Mouse (Mus musculus) kidney, embryonic 16.5 days (tissue): ENCODE results near the gene Ninj2. TPM values are rescaled to one million over a fixed set of nuclear protein-coding genes. Genes with fewer than 3 reads are reported as not detected.

Source experiments
- ATAC-seq: fragments of 200-750 bp; cut with Nextera tagmentation; 2 replicates; pipeline ENCODE4 v1.8.0; 2017; ENCODE audit warnings: moderate TSS enrichment; ENCODE audit not compliant: low FRiP score, low TSS enrichment
- H3K27ac ChIP-seq: fragments of 300-500 bp; sonication (generic); 2 replicates; pipeline ENCODE4 v1.5.1; 2014; ENCODE audit warnings: low read length
- H3K27me3 ChIP-seq: fragments of 300-500 bp; sonication (generic); 2 replicates; pipeline ENCODE4 v1.6.1; 2014; ENCODE audit warnings: low read length, control low read depth, mixed read lengths; ENCODE audit not compliant: insufficient read depth
- H3K36me3 ChIP-seq: fragments of 300-500 bp; sonication (generic); 2 replicates; pipeline ENCODE4 v1.6.1; 2014; ENCODE audit warnings: low read length, control low read depth, mixed read lengths; ENCODE audit not compliant: insufficient read depth
- H3K4me1 ChIP-seq: fragments of 300-500 bp; sonication (generic); 2 replicates; pipeline ENCODE4 v1.6.1; 2014; ENCODE audit warnings: low read length, control low read depth, mixed read lengths; ENCODE audit not compliant: insufficient read depth
- H3K4me2 ChIP-seq: fragments of 300-500 bp; sonication (generic); replicated peaks from 2 replicates; pipeline ENCODE4 v1.6.1; 2014; ENCODE audit warnings: low read depth, low read length
- H3K4me3 ChIP-seq: fragments of 300-500 bp; sonication (generic); 2 replicates; pipeline ENCODE4 v1.5.1; 2014; ENCODE audit warnings: mild to moderate bottlenecking, low read length
- H3K9ac ChIP-seq: fragments of 300-500 bp; sonication (generic); replicated peaks from 2 replicates; pipeline ENCODE4 v1.6.1; 2014; ENCODE audit warnings: low read length
- H3K9me3 ChIP-seq: fragments of 300-500 bp; sonication (generic); 2 replicates; pipeline ENCODE4 v1.6.1; 2016; ENCODE audit warnings: low read length, control low read depth
- WGBS: fragments of 180-500 bp; shearing (Covaris S2); extraction: QIAGEN DNeasy Blood & Tissue Kit; methylation state at CpG from one replicate; pipeline ENCODE4 v1.1.7; 2014; 5-methylcytosine and 5-hydroxymethylcytosine counted together
- polyA plus RNA-seq: library from polyadenylated mRNA; unstranded; fragments of >200 nt; fragmentation: Nextera tagmentation; extraction: Ambion mirVana; gene quantifications from 2 replicates; pipeline ENCODE4 v1.2.1, GENCODE M21; 2015

The Ninj2 gene
- polyA plus RNA-seq, result 0.19 TPM in 1 of 2 replicates, not detected in the other

GRCm38 (mm10) chr6:120093100-120093499, at the start of gene Ninj2:
TSS of gene Ninj2 (plus strand) at chr6:120093350.
- no peaks in the 10 kb centered on the region for H3K4me1 ChIP-seq
- no peak within 1 kb of the TSS for H3K4me3 ChIP-seq
- H3K36me3 ChIP-seq, result no peaks in the 10 kb centered on the region
- no peak within 1 kb of the TSS for H3K4me2 ChIP-seq
- no peaks in the 10 kb centered on the region for H3K27me3 ChIP-seq
- WGBS, result 66% methylated on average over 11 of the region's 11 CpGs
- no peak; the same call in 1 of the 2 replicates for ATAC-seq
- no peak within 1 kb of the TSS for H3K9ac ChIP-seq
- H3K9me3 ChIP-seq, result no peaks in the 10 kb centered on the region
- H3K27ac ChIP-seq, result no peak within 1 kb of the TSS

DNA sequence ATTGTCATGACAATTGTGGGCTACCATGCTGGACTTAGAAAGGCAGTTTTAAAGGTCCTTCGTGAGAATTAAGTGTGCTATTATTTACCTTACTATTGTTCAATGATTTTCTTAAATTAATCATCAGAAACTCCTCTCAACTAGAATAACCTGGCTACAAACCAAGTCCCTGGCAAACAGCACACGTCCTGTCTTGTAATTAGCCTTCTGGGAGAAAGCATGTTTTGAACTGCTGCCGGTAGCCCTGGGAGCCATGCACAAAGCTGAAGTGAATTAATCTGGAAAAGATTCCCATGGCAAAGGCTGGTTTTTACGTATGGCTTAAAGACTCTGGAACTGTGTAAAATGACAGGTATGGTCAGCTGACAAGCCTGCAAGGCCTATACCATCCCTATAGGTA, 47.7 kb upstream of the Ninj2 start:
- H3K4me3 ChIP-seq, result no peak overlapping the region
- H3K4me2 ChIP-seq, result no peak overlapping the region
- no peak overlapping the region for H3K27ac ChIP-seq
- no peak for ATAC-seq
- no peak overlapping the region for H3K9ac ChIP-seq
- no peaks in the 10 kb centered on the region for H3K27me3 ChIP-seq
- no peaks in the 10 kb centered on the region for H3K36me3 ChIP-seq
- no peaks in the 10 kb centered on the region for H3K9me3 ChIP-seq
- no peaks in the 10 kb centered on the region for H3K4me1 ChIP-seq
- 79% methylated on average over 4 of the region's 4 CpGs for WGBS

GRCm38 (mm10) chr6:120047705-120048292, 45.4 kb upstream of the Ninj2 start:
- H3K9ac ChIP-seq, result no peak overlapping the region
- 55% methylated on average over 7 of the region's 7 CpGs for WGBS

GRCm38 (mm10) chr6:120054412-120054811, 38.7 kb upstream of the Ninj2 start:
- Histone ChIP-seq H3K36me3 (no peaks in the 10 kb centered on the region), H3K9ac (no peak overlapping the region), H3K9me3 (no peaks in the 10 kb centered on the region), H3K27ac (no peak overlapping the region), H3K4me1 (no peaks in the 10 kb centered on the region), H3K27me3 (no peaks in the 10 kb centered on the region), H3K4me2 (no peak overlapping the region), H3K4me3 (no peak overlapping the region)
- no peak for ATAC-seq
- WGBS, result 87% methylated on average over 6 of the region's 6 CpGs

More at GRCm38 (mm10) chr6:120047705-120048292, 45.4 kb upstream of the Ninj2 start:
- Histone ChIP-seq H3K27me3 (no peaks in the 10 kb centered on the region), H3K4me3 (no peak overlapping the region), H3K9me3 (no peaks in the 10 kb centered on the region), H3K4me1 (no peaks in the 10 kb centered on the region), H3K36me3 (no peaks in the 10 kb centered on the region), H3K4me2 (no peak overlapping the region), H3K27ac (no peak overlapping the region)
- no peak for ATAC-seq

DNA sequence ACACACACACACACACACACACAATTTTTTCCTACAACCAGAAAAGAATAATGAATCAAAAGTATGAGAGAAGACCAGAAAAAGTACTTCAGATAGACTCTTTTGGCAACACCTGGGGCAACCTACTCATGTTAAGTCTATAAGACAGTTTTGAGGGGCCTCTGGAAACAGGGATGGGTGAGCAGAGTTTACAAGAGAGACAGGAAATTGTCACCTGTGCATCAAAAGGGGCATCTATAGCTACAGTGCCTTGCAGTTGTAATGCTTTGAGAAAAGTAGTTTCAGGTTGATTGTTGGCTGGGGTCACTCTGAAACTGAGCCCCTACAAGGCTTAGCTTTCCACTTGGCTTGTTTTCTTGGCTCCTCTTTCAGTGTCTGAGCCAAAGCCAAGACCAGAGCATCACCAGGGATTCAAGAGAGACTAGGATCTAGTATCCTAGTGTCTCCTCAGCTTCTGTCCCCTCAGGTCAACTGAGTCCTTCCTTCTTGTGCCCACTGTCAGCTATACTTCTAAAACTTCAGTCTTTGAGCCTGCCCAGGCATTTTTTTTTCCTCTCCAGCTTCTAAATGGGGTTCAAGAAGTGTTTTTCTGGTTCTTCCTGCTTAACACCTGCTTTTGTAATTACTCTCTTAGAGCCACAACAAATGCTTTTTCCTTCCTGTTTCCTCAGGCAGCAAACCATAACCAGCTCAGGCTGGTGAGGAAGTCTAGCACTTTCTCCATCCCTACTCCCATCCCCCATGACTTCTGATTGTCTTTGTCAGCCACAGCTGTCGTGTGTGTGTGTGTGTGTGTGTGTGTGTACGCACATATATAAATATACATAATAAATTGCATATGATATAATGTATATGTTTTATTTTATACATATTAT, 37.2 kb upstream of the Ninj2 start:
- Histone ChIP-seq H3K4me3 (no peak overlapping the region), H3K4me1 (no peaks in the 10 kb centered on the region), H3K4me2 (no peak overlapping the region), H3K27me3 (no peaks in the 10 kb centered on the region), H3K27ac (no peak overlapping the region), H3K36me3 (no peaks in the 10 kb centered on the region), H3K9ac (no peak overlapping the region), H3K9me3 (no peaks in the 10 kb centered on the region)
- no peak for ATAC-seq
- WGBS, result 59% methylated on average over 2 of the region's 2 CpGs

- 66% methylated on average over 5 of the region's 5 CpGs for WGBS
- Histone ChIP-seq H3K27me3 (no peaks in the 10 kb centered on the region), H3K4me1 (no peaks in the 10 kb centered on the region), H3K27ac (no peak overlapping the region), H3K4me2 (no peak overlapping the region), H3K4me3 (no peak overlapping the region), H3K9me3 (no peaks in the 10 kb centered on the region), H3K36me3 (no peaks in the 10 kb centered on the region), H3K9ac (no peak overlapping the region)
- no peak for ATAC-seq
Observed at GRCm38 (mm10) chr6:120062934-120063333, 30.2 kb upstream of the Ninj2 start.

DNA sequence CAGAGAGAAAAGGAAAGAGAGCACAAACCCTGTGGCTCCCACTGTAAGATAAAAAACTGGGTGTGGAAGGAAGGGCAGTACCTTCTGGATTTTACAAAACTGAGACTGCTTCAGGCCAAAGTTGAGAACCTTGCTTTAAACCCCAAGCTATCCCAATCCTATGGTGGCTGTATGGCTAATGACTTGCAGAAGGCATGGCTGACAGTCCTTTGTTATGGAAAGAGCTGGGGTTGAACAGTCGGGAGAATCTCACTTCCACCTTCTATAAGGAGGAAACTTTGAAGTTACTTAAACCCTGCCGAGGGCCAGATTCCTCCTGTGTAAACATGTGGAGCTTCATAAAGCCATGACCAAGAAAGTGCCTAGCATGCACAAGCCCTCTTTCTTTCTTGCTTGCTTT, 28.5 kb upstream of the Ninj2 start:
- no peaks in the 10 kb centered on the region for H3K4me1 ChIP-seq
- WGBS, result 41% methylated on average over 2 of the region's 2 CpGs
- H3K27me3 ChIP-seq, result no peaks in the 10 kb centered on the region
- H3K9ac ChIP-seq, result no peak overlapping the region
- no peaks in the 10 kb centered on the region for H3K9me3 ChIP-seq
- no peak overlapping the region for H3K4me2 ChIP-seq
- H3K27ac ChIP-seq, result no peak overlapping the region
- no peak overlapping the region for H3K4me3 ChIP-seq
- H3K36me3 ChIP-seq, result no peaks in the 10 kb centered on the region
- ATAC-seq, result no peak

DNA sequence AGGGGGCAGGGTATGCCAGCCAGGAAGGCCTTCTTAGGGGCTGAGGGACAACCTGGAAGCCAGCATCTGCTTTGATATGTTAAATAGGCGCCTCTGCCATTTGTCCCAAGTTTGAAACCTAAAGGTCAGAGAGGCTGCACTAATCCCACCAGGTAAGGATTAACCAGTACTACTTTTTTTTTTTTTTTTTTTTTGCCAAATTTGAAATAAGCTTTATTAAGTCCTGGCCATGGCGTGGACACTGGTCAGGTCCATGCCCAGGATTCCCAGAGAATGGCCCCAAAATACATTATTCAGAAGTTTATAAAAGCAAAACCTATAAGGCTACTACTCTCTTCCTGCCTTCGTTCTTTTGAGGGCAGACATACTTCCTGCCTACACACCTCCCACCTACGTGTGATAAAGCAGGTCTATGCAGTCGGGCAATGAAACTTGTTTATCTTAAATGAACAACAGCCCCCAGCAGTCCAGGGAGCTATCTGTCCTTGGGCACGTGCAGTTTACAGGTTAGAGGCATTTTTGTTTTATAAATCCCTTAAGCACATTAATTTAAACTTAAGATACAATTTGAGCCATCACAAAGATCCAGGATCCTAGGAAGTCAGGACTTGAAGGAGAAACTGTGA, 27.5 kb upstream of the Ninj2 start:
- no peaks in the 10 kb centered on the region for H3K36me3 ChIP-seq
- no peak overlapping the region for H3K4me2 ChIP-seq
- WGBS, result 69% methylated on average over 6 of the region's 6 CpGs
- H3K4me1 ChIP-seq, result no peaks in the 10 kb centered on the region
- H3K9me3 ChIP-seq, result no peaks in the 10 kb centered on the region
- no peak for ATAC-seq
- H3K27me3 ChIP-seq, result no peaks in the 10 kb centered on the region
- no peak overlapping the region for H3K27ac ChIP-seq
- H3K4me3 ChIP-seq, result no peak overlapping the region
- H3K9ac ChIP-seq, result no peak overlapping the region

DNA sequence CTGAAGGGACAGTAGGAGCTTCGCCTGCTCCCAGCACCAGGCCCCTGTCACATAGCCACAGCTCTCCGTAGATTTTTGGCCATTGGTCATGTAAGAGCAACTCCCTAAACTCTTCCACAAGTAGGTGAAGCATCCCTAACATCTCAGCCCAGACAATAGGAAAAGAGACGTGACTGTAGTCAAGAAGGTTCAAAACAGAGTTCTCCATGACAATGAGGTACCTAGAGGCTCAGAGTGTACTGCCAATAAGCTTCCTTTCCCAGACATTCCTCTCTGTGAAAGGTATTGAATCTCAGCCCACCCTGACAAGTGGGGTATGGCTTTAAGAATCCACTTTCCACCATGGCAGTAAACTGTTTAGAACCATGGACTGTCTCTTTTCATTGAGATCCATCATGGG, 23.6 kb upstream of the Ninj2 start:
- Histone ChIP-seq H3K9me3 (no peaks in the 10 kb centered on the region), H3K4me2 (no peak overlapping the region), H3K27me3 (no peaks in the 10 kb centered on the region), H3K27ac (no peak overlapping the region), H3K4me1 (no peaks in the 10 kb centered on the region), H3K4me3 (no peak overlapping the region), H3K36me3 (no peaks in the 10 kb centered on the region), H3K9ac (no peak overlapping the region)
- 89% methylated on average over 3 of the region's 3 CpGs for WGBS
- no peak for ATAC-seq

DNA sequence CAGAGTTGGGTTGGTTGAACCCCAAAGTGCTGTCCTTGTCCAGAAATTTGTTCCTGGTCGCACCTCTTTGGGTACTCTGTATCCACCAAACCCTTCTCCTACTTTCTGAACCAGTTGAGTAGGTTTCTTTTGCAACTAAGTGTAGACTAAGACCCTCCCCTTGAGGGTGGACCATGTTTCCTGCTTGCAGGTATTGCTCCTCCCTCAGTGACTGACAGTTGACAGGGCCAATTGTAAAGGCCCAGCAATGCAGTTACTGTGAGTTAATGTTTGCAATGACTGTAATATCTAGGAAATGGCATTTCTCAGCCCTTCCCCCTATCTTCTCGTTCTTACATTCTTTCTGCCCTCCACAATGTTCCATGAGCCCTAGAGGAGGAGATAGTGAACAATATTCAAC, 20.5 kb upstream of the Ninj2 start:
- 84% methylated on average over 2 of the region's 2 CpGs for WGBS
- no peak overlapping the region for H3K27ac ChIP-seq

More for the DNA sequence above, 20.5 kb upstream of the Ninj2 start:
- no peaks in the 10 kb centered on the region for H3K36me3 ChIP-seq
- no peaks in the 10 kb centered on the region for H3K9me3 ChIP-seq
- no peaks in the 10 kb centered on the region for H3K4me1 ChIP-seq
- H3K27me3 ChIP-seq, result no peaks in the 10 kb centered on the region
- ATAC-seq, result no peak
- no peak overlapping the region for H3K4me3 ChIP-seq
- H3K9ac ChIP-seq, result no peak overlapping the region
- no peak overlapping the region for H3K4me2 ChIP-seq
